Mouse (Mus musculus) retina, postnatal 1 day (tissue): Measurements from ENCODE around the gene Bag2.
"Not testable (repeated sequence)": the region's sequence is repeated elsewhere in the genome, so short reads cannot be mapped to it uniquely, and the experiment has no call there.

Experiments
- DNase-seq: peaks from one replicate; pipeline ENCODE4 v3.0.0-alpha.2; 2012

Bag2 gene

DNA sequence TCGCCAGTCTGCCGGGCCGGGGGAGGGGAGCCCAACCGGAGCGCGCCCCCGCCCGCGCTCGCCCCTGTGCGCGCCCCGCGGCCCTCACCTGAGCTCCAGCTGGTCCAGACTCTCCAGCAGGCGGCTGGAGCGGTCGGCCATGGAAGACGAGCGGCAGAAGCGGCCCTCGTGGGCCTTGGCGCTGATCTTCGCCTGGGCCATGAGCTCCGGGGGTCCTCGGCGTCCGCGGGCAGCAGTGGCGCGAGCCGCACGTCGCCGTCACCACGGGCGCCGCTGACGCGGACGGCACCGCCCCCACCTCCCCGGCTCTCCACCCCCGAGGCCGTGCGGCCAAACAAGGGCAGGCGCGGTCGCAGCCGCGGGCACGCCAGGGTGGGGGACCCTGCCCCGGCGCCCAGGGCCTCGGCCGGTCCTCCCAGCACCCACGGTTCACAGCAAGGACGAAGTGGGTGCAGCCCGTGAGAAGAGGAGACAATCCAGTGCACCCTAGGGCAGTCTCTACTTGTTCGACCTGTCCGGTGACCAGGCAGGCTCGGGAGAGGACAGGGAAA, at the start of gene Bag2:
Bag2 (minus strand) TSS at position 305 of the 551 bp plus-strand sequence.
- peak; percentile 78 for DNase-seq

DNA sequence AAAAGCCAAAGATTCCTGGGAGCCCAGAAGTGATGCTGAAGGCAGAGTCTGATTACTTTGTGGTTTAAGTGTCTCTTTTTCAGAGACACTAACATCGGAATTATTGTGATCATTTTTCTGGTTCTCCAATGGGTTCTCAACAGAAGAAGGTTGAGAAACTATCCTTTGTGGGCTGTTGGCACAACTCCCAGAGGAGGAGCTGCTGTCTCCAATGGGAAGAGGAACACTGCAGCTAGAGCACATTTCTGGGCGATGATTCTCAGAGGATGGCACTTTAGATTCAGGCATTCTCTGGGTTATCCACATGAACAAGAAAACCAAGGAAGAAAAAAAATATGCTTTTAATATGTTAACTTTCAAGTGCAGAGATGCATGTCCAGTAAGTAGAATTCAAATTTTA, 45.7 kb upstream of the Bag2 start:
- no peak for DNase-seq

GRCm38 (mm10) chr1:33799620-33800019, 42.0 kb upstream of the Bag2 start:
- DNase-seq, result no peak

DNA sequence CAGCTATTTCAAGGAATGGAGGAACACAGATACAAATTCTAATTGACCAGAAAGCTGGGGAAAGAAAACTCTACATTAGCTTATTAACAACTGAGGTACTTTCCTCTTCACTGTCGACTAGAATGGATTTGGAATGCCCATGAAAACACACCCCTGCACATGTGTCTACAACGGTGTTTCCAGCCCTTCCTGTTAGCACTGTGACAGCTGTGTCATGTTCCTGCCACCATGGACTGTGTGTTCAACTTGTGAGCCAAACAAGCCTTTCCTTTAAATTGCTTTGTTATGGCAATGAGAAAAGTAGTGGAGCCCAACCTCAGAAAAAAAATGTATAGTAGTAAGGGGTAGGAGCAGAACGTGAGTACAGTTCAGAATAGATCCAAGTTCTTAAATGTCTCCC, 30.9 kb upstream of the Bag2 start:
- no peak for DNase-seq

DNA sequence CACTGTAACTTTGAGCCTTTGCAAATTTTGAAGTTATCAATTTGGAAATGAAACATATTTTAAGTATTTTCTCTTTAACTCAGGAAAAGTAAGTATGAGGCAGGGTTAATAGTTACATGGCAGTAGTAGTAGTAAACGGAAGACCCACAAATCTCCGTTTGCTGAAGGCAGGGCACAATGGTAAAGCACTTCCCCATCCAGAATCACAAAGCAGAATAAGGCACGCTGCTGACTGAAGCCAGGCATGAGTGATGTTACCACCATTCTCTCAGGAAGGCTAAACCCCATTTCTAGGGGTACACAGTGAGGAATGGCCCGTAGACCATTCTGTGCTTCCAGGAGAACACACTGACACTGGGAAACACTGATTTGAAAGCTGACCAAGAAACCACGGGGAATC, 30.5 kb upstream of the Bag2 start:
- no peak for DNase-seq

- no peak for DNase-seq
Measured at GRCm38 (mm10) chr1:33784561-33784960, 27.0 kb upstream of the Bag2 start.

- DNase-seq, result no peak
Measured at GRCm38 (mm10) chr1:33776175-33776611, 18.6 kb upstream of the Bag2 start.

DNA sequence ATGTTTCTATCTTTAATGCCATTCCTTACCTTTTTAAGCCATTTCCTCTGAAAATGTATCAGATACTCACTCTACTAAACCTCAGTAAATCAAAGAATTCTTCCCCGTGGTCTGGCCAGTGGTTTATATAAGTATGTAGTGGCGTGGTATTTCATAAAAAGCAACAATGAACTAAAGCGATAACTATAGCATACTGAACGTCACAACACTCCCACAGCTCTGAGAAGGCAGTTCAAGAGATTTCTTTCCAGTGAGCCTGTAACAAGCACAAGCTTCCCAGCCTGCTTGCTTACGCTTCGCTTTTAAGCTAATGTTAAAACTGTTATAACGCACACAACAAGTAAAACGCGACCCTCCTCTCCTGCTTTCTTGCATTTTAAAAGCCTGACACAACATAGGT, 14.5 kb upstream of the Bag2 start:
- no peak for DNase-seq

GRCm38 (mm10) chr1:33771621-33772020, 14.0 kb upstream of the Bag2 start:
- DNase-seq, result no peak

GRCm38 (mm10) chr1:33768827-33769226, 11.2 kb upstream of the Bag2 start:
- no peak for DNase-seq

- DNase-seq, result no peak
Measured at GRCm38 (mm10) chr1:33768091-33768787, 10.6 kb upstream of the Bag2 start.

GRCm38 (mm10) chr1:33766520-33767508, 9.2 kb upstream of the Bag2 start:
- DNase-seq, result no peak

GRCm38 (mm10) chr1:33765468-33766080, 8.0 kb upstream of the Bag2 start:
- no peak for DNase-seq

DNA sequence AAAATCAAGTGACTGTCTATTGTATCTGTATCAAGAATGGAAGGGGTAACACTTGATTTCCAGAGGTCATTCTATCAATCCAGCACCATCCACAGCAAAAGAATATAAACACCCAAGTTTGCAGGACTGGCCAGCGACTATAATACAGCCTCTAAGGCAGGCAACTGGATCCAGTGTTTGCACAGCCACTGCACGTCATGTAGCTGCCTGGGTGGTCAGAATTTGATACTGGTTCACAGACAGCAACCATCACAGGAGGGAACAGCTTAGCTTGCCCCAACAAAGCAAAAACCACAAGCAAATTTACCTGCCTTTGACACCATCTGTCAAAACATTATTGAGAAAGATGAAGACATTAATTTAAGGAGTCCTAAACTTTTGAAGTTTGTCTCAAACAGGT, 6.2 kb upstream of the Bag2 start:
- no peak for DNase-seq

GRCm38 (mm10) chr1:33758488-33758887, 893 bp upstream of the Bag2 start:
- peak; percentile 14 for DNase-seq

- DNase-seq, result peak; percentile 44
Measured at GRCm38 (mm10) chr1:33757033-33757413, 572 bp downstream of the Bag2 start.

DNA sequence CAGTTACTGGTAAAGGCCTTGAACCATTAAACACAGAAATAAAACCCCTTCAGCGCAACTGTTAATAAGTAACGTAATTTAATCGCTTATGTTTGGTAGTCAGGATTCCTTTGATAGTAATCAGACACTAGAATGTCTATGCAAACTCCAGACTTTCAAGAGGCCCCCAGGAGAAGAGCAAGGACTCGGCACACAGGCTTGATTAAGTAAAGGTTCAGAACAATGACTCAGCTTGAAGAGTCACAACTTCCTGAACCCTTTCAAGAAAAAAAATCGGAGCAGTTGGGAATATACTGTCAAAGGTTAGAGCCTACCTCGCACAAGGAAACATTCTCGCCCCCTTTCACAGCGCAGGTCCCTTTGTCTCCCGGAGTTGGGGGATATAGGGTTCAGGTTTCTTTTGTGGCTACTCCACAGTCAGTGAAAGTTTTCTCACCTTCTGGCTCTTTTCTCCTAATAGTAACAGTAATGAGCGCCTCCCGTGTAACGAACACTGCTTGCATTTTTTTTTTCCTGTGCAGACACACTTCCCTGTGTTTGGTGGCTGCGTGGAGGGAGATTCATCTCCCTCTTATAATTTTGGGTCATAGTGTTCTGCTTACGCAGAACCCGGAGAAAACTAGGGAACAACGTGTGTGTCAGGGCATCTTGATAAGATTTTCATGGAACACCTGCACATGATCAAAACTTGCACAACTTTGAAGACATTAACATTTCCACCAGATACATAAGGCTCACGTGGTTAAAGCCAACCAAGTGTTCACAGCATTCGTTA, 1.1 kb downstream of the Bag2 start:
- DNase-seq, result no peak

GRCm38 (mm10) chr1:33755799-33756198, 1.8 kb downstream of the Bag2 start:
- no peak for DNase-seq

GRCm38 (mm10) chr1:33754965-33755735, 2.4 kb downstream of the Bag2 start:
- DNase-seq, result peak; percentile 24

- no peak for DNase-seq
Measured at GRCm38 (mm10) chr1:33754089-33754488, 3.5 kb downstream of the Bag2 start.

- DNase-seq, result no peak
Measured at GRCm38 (mm10) chr1:33751283-33751682, 6.3 kb downstream of the Bag2 start.

GRCm38 (mm10) chr1:33749709-33750108, 7.9 kb downstream of the Bag2 start:
- not testable (repeated sequence) for DNase-seq
